Mouse (Mus musculus): ENCODE results near the gene Dennd4b. TPM values are rescaled to one million over a fixed set of nuclear protein-coding genes. Genes with fewer than 3 reads are reported as not detected.

Dennd4b gene
- polyA plus RNA-seq, 1 experiment: 25.7 TPM

DNA sequence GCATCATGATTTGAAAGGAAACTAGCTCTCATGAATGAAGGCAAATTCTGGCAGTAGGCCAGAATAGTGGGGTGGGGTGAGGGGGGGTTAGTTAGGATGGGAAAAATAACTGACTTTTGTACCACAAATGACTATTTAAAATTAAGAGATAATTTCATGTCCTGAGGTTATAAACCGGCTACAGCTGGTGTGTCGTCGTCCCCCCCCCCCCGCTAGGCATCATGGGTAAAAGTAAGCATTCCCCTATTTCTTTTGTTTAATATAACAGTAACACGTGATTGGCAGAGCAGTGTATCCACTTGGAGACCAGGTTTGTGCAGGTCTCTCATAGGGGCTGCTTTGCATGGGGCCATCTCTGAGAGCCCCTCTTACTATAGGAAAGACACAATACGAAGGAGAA lies 57.3 kb downstream of the Dennd4b start:
- no peaks in the 10 kb centered on the region for H3K36me3 ChIP-seq (ENCODE audit: control insufficient read depth, insufficient read depth, low read length)
- no peak overlapping the region for H3K27ac ChIP-seq (ENCODE audit: control insufficient read depth, insufficient read depth, low read depth, low read length)
- H3K4me1 ChIP-seq (ENCODE audit: control insufficient read depth, insufficient read depth, low read length): no peaks in the 10 kb centered on the region; the same call in 1 of the 2 replicates
- no peak overlapping the region for H3K4me3 ChIP-seq (ENCODE audit: control insufficient read depth, low read depth, low read length)
- H3K27me3 ChIP-seq (ENCODE audit: control insufficient read depth, insufficient read depth, low read length): no peaks in the 10 kb centered on the region
- TF ChIP-seq POLR2A (IDR thresholded peaks at IDR 0.05; ENCODE audit: control insufficient read depth, low read depth, low read length): no peak
- no peak for TF ChIP-seq CTCF (IDR thresholded peaks at IDR 0.05; ENCODE audit: control insufficient read depth, insufficient read depth, insufficient replicate concordance, low read depth, low read length)

DNA sequence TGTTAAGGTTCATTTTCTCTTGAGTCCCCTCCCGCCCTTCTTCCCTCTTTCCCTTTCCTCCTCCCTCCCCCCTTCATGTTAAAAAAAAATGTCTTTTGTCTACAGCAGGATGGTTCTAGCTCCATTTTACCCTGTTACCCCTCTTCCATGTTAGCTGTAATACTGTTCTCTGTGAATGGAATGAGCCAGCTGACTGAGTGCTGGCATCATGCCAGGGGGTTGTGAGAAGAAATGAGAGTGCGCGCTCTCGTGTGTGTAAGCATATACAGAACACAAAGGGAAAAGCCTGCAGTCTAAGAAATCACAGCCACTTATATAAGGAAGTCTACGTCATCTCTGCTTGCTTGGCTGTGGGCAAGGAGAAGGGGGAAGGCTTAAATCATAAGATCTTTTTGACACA lies 58.1 kb downstream of the Dennd4b start:
- Histone ChIP-seq H3K36me3 (ENCODE audit: control insufficient read depth, insufficient read depth, low read length) (no peaks in the 10 kb centered on the region), H3K27me3 (ENCODE audit: control insufficient read depth, insufficient read depth, low read length) (no peaks in the 10 kb centered on the region), H3K27ac (ENCODE audit: control insufficient read depth, insufficient read depth, low read depth, low read length) (no peak overlapping the region), H3K4me1 (ENCODE audit: control insufficient read depth, insufficient read depth, low read length) (no peaks in the 10 kb centered on the region; the same call in 1 of the 2 replicates), H3K4me3 (ENCODE audit: control insufficient read depth, low read depth, low read length) (no peak overlapping the region)
- TF ChIP-seq CTCF (IDR thresholded peaks at IDR 0.05; ENCODE audit: control insufficient read depth, insufficient read depth, insufficient replicate concordance, low read depth, low read length): no peak
- TF ChIP-seq POLR2A (IDR thresholded peaks at IDR 0.05; ENCODE audit: control insufficient read depth, low read depth, low read length): no peak

Other genes starting within 250 kb of the Dennd4b start
- gene 4933434E20Rik, start 213.5 kb upstream of the Dennd4b start, polyA plus RNA-seq (2012; rRNA removed): 122 and 133 TPM in 2 replicates
- 200 and 234 TPM in 2 replicates for gene Ubap2l, start 212.6 kb upstream of the Dennd4b start, polyA plus RNA-seq (2012; rRNA removed)
- gene Tpm3, start 192.5 kb upstream of the Dennd4b start, polyA plus RNA-seq (2012; rRNA removed): 59.5 and 61.4 TPM in 2 replicates
- 49.0 and 55.5 TPM in 2 replicates for gene Nup210l, start 161.1 kb upstream of the Dennd4b start, polyA plus RNA-seq (2012; rRNA removed)
- gene Rps27, start 51.5 kb upstream of the Dennd4b start, polyA plus RNA-seq (2012; rRNA removed): 962 and 971 TPM in 2 replicates
- gene Rab13, start 51.5 kb upstream of the Dennd4b start, polyA plus RNA-seq (2012; rRNA removed): 5.6 and 5.9 TPM in 2 replicates
- 12.2 and 15.4 TPM in 2 replicates for gene Jtb, start 33.6 kb upstream of the Dennd4b start, polyA plus RNA-seq (2012; rRNA removed)
- gene Creb3l4, start 21.7 kb upstream of the Dennd4b start, polyA plus RNA-seq (2012; rRNA removed): 305 and 322 TPM in 2 replicates
- gene Slc39a1, start 17.0 kb upstream of the Dennd4b start, polyA plus RNA-seq (2012; rRNA removed): 22.5 and 27.4 TPM in 2 replicates
- gene Crtc2, start 11.0 kb upstream of the Dennd4b start, polyA plus RNA-seq (2012; rRNA removed): 25.1 and 33.7 TPM in 2 replicates
- gene Gatad2b, start 28.0 kb downstream of the Dennd4b start, polyA plus RNA-seq (2012; rRNA removed): 26.2 and 34.5 TPM in 2 replicates
- 17.9 and 18.9 TPM in 2 replicates for gene Slc27a3, start 124.8 kb downstream of the Dennd4b start, polyA plus RNA-seq (2012; rRNA removed)
- 18.3 and 19.1 TPM in 2 replicates for gene Ints3, start 168.4 kb downstream of the Dennd4b start, polyA plus RNA-seq (2012; rRNA removed)
- gene Npr1, start 200.7 kb downstream of the Dennd4b start, polyA plus RNA-seq (2012; rRNA removed): 54.5 and 64.8 TPM in 2 replicates
- 30.8 and 33.2 TPM in 2 replicates for gene Ilf2, start 210.9 kb downstream of the Dennd4b start, polyA plus RNA-seq (2012; rRNA removed)
- gene Snapin, start 225.8 kb downstream of the Dennd4b start, polyA plus RNA-seq (2012; rRNA removed): 33.5 and 42.2 TPM in 2 replicates
- 51.5 and 53.5 TPM in 2 replicates for gene Chtop, start 244.3 kb downstream of the Dennd4b start, polyA plus RNA-seq (2012; rRNA removed)
- gene S100a1, start 249.2 kb downstream of the Dennd4b start, polyA plus RNA-seq (2012; rRNA removed): 16.8 and 17.6 TPM in 2 replicates
- 2.9 and 3.2 TPM in 2 replicates for gene S100a13, start 249.2 kb downstream of the Dennd4b start, polyA plus RNA-seq (2012; rRNA removed)